Mouse (Mus musculus): ENCODE measurements around the gene Tmeff2.

- TF ChIP-seq POLR2A (IDR thresholded peaks at IDR 0.05; ENCODE audit: control insufficient read depth, extremely low read depth, insufficient read depth, low read length, poor library complexity) (no peak), CTCF (IDR thresholded peaks at IDR 0.05; ENCODE audit: borderline replicate concordance, control insufficient read depth, extremely low read depth, insufficient read depth, low read length, poor library complexity) (no peak)
Measured at GRCm38 (mm10) chr1:51088921-51089320, 188.5 kb downstream of the Tmeff2 start.
